Mouse (Mus musculus): ENCODE data around the gene Tubb1. TPM values are rescaled to one million over a fixed set of nuclear protein-coding genes. Genes with fewer than 3 reads are reported as not detected.

Tubb1 gene
- polyA plus RNA-seq (2012; fragmentation: generic; extraction: Trizol), result not detected

DNA sequence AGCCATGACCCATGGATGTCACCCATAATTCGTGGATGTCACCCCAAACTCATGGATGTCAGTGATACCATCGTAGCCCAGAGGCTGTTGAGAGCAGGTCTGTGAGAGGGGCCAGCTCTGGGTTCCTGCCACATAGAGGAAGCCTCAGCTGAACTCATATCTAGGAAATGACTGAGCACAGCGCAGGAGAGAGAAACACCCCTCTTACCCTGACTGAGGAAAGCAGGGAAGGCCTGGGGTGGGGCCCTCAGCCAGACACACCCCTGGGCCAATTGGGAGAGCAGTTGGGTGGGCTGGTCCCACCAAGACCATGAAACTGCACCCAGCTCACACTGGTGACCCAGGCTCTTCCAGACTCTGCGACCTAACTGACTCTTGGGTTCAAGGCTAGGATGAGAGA lies at the start of gene Tubb1:
Tubb1 (plus strand) TSS at position 343 of the 400 bp plus-strand sequence.

DNA sequence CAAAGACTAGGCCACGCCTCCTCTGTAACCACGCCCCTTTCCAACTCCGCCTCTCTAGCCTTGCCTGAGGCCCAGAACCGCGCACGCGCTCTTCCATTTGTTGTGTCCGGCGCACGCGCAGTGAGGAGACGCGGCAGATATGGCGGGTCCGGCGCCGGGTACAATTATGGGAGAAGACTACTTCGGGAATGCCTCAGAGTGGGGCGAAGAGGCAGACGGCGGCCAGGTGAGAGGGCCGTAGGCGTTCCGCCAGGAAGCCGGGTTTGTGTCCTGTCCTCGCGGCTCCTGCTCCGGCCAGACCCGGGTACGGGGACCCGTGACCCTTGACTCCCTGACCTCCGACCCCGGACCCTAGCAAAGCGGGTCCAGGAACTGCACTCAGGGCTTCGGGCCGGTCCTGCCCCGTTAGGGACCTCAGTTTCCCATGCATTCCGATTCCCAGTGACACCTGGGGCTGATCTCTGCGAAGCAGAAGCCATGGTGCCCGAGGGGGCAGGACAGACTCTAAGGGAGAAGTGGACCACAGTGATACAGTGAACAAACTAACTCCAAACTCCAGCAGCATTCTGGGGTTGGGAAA lies 34.7 kb upstream of the Tubb1 start, which contains the start of gene Nelfcd:
Nelfcd (plus strand) TSS at position 74 of the 580 bp plus-strand sequence.

DNA sequence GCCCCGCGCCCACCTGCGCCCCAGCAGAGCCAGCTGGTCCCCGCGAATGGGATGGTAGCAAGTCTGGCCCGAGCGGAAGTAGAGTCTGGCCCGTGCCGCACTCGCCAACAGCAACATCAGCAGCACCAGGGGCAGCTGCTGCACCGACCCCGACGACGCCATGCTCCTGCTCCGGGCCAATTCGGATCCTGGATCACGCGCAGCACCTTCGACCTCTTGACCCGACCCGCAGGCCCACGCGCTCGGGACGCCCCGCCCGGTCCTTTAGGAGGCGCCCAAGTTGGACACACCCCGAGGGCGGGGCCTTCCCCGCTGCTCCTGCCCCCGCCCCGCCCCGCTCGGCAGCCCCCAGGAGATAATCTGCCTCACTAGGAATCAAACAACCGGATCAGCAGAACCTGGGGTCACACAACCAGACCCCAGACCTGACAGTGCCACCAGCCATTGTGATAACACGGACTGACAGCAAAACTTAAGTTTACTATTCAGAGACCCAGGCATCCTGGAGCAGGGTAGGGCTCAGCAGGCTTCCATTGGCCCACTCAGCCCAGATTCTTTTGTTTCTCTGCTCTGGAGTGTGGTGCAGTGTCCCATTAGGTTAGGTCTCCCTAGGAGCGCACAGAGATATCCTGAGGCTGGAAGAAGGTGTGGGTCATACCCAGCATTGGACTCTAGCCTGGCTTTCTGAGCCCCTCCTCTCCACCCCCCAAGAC lies 11.6 kb upstream of the Tubb1 start, which contains the start of gene Ctsz:
Ctsz (minus strand) TSS at position 303 of the 713 bp plus-strand sequence.

DNA sequence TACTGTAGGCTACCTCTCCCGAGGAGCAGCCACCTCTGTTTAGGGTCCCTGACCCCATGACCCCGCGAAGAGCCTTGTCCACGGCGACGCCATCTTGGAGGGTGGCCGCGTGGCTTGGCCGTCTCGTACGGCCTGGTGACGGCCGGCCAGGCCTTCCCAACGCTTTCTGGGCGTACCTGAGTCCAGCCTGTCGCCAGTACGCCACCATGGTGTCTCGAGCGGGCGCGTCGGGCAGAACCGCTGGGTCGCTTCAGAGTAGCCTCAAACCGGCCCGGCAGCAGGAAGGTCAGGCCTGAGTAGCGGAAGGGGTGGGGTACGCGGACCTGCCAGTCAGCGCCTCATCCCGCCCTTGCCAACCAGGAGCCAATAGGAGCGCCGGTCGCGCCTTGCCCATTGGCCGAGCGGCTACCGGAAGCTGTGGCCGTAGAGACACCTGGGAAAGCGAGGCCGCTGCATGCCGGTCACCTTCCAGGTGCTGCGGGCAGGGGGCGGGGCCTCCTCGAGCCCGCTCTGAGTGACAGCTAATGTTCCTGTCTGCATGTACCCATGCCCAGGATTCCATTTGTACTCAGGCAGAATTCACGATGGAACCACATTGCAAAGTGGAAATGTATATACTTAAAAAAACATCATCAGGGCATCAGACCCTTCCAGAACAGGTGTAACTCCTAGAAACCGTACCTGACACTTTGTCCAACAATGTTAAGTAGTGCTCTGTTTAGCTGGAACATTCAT lies 13.5 kb downstream of the Tubb1 start, which contains the start of gene Atp5e:
Atp5e (minus strand) TSS at position 317 of the 735 bp plus-strand sequence.

DNA sequence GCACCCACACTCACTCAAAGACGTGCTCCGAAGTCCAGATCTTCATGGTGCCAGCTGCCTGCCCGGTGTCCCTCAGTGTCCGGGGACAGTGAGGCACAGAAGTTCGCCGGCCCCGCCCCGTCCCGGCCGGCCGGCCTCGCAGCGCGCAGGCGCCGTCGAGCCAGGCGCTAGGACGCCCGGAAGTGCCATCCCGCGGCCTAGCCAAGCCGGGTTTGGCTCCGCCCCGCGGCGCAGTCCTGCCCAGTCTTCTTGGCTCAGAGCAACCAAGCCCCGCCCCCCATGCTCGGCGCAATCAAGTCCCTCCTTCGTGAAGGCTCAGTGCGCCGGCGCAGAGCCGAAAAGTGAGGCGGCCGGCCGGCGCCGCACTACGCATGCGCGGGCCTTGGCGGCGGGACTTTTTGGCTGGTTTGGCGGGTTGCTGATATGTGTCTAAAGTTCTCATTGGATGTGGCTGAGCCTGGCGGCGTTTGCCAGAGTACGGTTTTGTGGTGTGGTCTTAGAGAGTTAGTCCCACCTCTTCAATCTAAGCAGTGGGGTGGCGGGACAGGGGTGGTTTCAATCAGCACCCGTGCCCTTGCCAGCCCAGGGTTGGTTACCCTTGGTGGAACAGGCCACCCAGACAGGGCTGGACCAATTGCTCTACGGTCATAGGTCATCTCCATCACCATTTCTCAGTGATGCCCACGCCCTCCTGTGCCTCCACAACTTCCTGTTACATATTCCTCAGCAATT lies 22.5 kb downstream of the Tubb1 start, which contains the start of gene Prelid3b:
Prelid3b (minus strand) TSS at position 264 of the 732 bp plus-strand sequence.

Other genes with a start within 250 kb of the Tubb1 start
- 1,000 to 10,000 TPM in 1 of 2 experiments, 100 to 1,000 TPM in 1; 476 to 1,294 TPM for gene Gnas, start 166.4 kb upstream of the Tubb1 start, polyA plus RNA-seq (2012; fragmentation: generic; extraction: Trizol)
- 1 to 10 TPM in 1 of 2 experiments, under 1 TPM in 1; 0.70 to 2.6 TPM for gene Gm20721, start 104.0 kb upstream of the Tubb1 start, polyA plus RNA-seq (2012; fragmentation: generic; extraction: Trizol)
- 10 to 100 TPM; 37.6 to 40.7 TPM for gene Nelfcd, start 34.9 kb upstream of the Tubb1 start, polyA plus RNA-seq (2012; fragmentation: generic; extraction: Trizol)
- 100 to 1,000 TPM; 117 to 284 TPM for gene Ctsz, start 11.7 kb upstream of the Tubb1 start, polyA plus RNA-seq (2012; fragmentation: generic; extraction: Trizol)
- 1,000 to 10,000 TPM; 1,261 to 1,349 TPM for gene Atp5e, start 13.4 kb downstream of the Tubb1 start, polyA plus RNA-seq (2012; fragmentation: generic; extraction: Trizol)
- gene Prelid3b, start 22.4 kb downstream of the Tubb1 start, polyA plus RNA-seq (2012; fragmentation: generic; extraction: Trizol), result 10 to 100 TPM in 1 of 2 experiments, 1 to 10 TPM in 1; 8.6 to 23.5 TPM
- not detected for gene Zfp831, start 192.8 kb downstream of the Tubb1 start, polyA plus RNA-seq (2012; fragmentation: generic; extraction: Trizol)